Mouse (Mus musculus) neural tube, embryonic 12.5 days (tissue): Measurements from ENCODE around the gene Ppm1l. TPM values are rescaled to one million over a fixed set of nuclear protein-coding genes. Genes with fewer than 3 reads are reported as not detected.
A peak's percentile ranks its signal among the peaks of the same experiment; 100 is the strongest.
"Not testable (repeated sequence)": the region's sequence is repeated elsewhere in the genome, so short reads cannot be mapped to it uniquely, and the experiment has no call there.

ENCODE experiments used
- ATAC-seq: fragments of 200-750 bp; cut with Nextera tagmentation; 2 replicates; pipeline ENCODE4 v1.8.0; 2017; ENCODE audit warnings: low read depth, mild to moderate bottlenecking, moderate TSS enrichment, moderate library complexity; ENCODE audit not compliant: low FRiP score
- H3K27ac ChIP-seq: fragments of 300-500 bp; sonication (generic); 2 replicates; pipeline ENCODE4 v1.5.1; 2016
- H3K27me3 ChIP-seq: fragments of 300-500 bp; sonication (generic); replicated peaks from 2 replicates; pipeline ENCODE4 v1.6.1; 2016; ENCODE audit warnings: mild to moderate bottlenecking
- H3K36me3 ChIP-seq: fragments of 300-500 bp; sonication (generic); 2 replicates; pipeline ENCODE4 v1.6.1; 2016; ENCODE audit warnings: mild to moderate bottlenecking
- H3K4me1 ChIP-seq: fragments of 300-500 bp; sonication (generic); 2 replicates; pipeline ENCODE4 v1.6.1; 2016
- H3K4me2 ChIP-seq: fragments of 300-500 bp; sonication (generic); replicated peaks from 2 replicates; pipeline ENCODE4 v1.6.1; 2016; ENCODE audit warnings: mild to moderate bottlenecking
- H3K4me3 ChIP-seq: fragments of 300-500 bp; sonication (generic); 2 replicates; pipeline ENCODE4 v1.5.1; 2016
- H3K9ac ChIP-seq: fragments of 300-500 bp; sonication (generic); 2 replicates; pipeline ENCODE4 v1.6.1; 2016; ENCODE audit warnings: mild to moderate bottlenecking
- H3K9me3 ChIP-seq: fragments of 300-500 bp; sonication (generic); 2 replicates; pipeline ENCODE4 v1.6.1; 2016; ENCODE audit warnings: mild to moderate bottlenecking
- WGBS: fragments of 180-500 bp; shearing (Covaris S2); methylation state at CpG from one replicate; pipeline ENCODE4 v1.1.7; 2016; 5-methylcytosine and 5-hydroxymethylcytosine counted together
- polyA plus RNA-seq: library from polyadenylated mRNA; unstranded; fragments of >200 nt; fragmentation: Nextera tagmentation; extraction: Ambion mirVana; gene quantifications from 2 replicates; pipeline ENCODE4 v1.2.1, GENCODE M21; 2016

The Ppm1l gene
- polyA plus RNA-seq, 1 experiment from 2014 or later: 26.0 TPM

DNA sequence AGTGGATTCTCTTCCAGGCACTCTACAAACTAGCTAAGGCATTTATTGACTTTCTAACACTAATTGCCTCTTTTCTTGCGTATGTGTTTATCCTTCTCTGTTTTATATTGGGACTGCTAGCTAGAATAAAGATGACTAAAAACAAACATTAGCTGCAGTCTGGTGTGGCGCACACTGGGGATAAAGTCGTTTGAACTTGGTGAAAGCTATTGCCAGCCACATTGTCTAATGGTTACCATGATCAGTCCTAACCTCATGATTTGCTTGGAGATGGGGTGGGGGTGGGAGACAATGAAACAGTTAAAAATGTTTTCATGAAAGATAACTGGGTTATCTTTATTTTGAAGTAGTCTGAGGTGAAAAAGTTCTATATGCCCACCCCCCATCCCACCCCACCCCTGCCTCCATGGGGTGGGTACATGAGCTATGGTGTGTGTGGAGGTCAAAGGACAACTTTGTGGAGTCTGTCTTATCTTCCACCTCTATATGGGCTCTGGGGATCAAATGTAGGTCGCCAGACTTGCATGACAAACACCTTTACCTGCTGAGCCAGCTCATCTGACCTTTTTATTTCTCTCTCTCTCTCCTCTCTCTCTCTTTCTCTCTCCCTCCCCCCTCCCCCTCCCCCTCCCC lies 43.7 kb downstream of the Ppm1l start:
- Histone ChIP-seq H3K9me3 (no peaks in the 10 kb centered on the region), H3K27ac (no peak overlapping the region), H3K4me2 (no peak overlapping the region), H3K27me3 (no peaks in the 10 kb centered on the region), H3K4me1 (peaks cover 14% of the 10 kb centered on the region; the same call in 1 of the 2 replicates), H3K4me3 (no peak overlapping the region), H3K9ac (no peak overlapping the region), H3K36me3 (no peaks in the 10 kb centered on the region)
- 81% methylated on average over 4 of the region's 4 CpGs for WGBS
- no peak for ATAC-seq

GRCm38 (mm10) chr3:69361487-69362349 lies 45.1 kb downstream of the Ppm1l start:
- peaks cover 14% of the 10 kb centered on the region; the same call in 1 of the 2 replicates for H3K4me1 ChIP-seq
- no peak overlapping the region for H3K27ac ChIP-seq
- no peak overlapping the region for H3K4me2 ChIP-seq
- H3K9ac ChIP-seq: no peak overlapping the region
- no peak for ATAC-seq
- no peaks in the 10 kb centered on the region for H3K36me3 ChIP-seq
- 89% methylated on average over 13 of the region's 13 CpGs for WGBS
- no peaks in the 10 kb centered on the region for H3K27me3 ChIP-seq
- no peaks in the 10 kb centered on the region for H3K9me3 ChIP-seq
- H3K4me3 ChIP-seq: no peak overlapping the region

- H3K9ac ChIP-seq: no peak overlapping the region
- H3K4me2 ChIP-seq: no peak overlapping the region
- no peaks in the 10 kb centered on the region for H3K9me3 ChIP-seq
- no peak overlapping the region for H3K4me3 ChIP-seq
- no peaks in the 10 kb centered on the region for H3K27me3 ChIP-seq
- ATAC-seq: no peak
- no peak overlapping the region for H3K27ac ChIP-seq
- H3K36me3 ChIP-seq: no peaks in the 10 kb centered on the region
- WGBS: 75% methylated on average over 5 of the region's 5 CpGs
- peaks cover 14% of the 10 kb centered on the region; the same call in 1 of the 2 replicates for H3K4me1 ChIP-seq
These were observed 45.7 kb downstream of the Ppm1l start for GRCm38 (mm10) chr3:69362350-69362790.

GRCm38 (mm10) chr3:69362906-69363305 lies 46.2 kb downstream of the Ppm1l start:
- H3K27ac ChIP-seq: no peak overlapping the region
- H3K4me2 ChIP-seq: no peak overlapping the region

DNA sequence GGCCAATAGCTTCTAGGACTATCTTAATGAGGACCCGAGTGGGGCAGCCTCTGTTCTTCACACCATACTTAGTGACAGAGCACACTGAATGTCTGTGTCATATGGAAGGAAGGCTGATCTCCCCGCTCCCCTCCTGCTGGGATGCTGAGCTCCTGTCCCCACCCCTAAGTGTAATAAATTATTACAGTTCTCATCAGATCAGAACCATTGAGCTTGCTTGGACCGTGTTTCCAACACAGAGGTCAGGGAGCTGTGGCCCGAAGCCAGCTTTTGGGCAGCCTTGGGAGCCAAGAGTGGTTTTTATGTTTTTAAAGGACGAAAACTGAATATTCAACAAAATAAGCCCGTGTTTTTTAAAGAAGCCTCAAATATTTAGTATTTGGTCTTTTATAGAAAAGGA lies 47.5 kb downstream of the Ppm1l start:
- Histone ChIP-seq H3K4me1 (peaks cover 14% of the 10 kb centered on the region; the same call in 1 of the 2 replicates), H3K9me3 (no peaks in the 10 kb centered on the region), H3K4me3 (no peak overlapping the region), H3K9ac (no peak overlapping the region), H3K27me3 (no peaks in the 10 kb centered on the region), H3K27ac (no peak overlapping the region), H3K36me3 (no peaks in the 10 kb centered on the region), H3K4me2 (no peak overlapping the region)
- 76% methylated on average over 6 of the region's 6 CpGs for WGBS
- ATAC-seq: no peak

More at GRCm38 (mm10) chr3:69362906-69363305, 46.2 kb downstream of the Ppm1l start:
- H3K9ac ChIP-seq: no peak overlapping the region
- H3K27me3 ChIP-seq: no peaks in the 10 kb centered on the region
- no peaks in the 10 kb centered on the region for H3K36me3 ChIP-seq
- no peaks in the 10 kb centered on the region for H3K9me3 ChIP-seq
- ATAC-seq: no peak
- 75% methylated on average over 4 of the region's 4 CpGs for WGBS
- H3K4me3 ChIP-seq: no peak overlapping the region
- H3K4me1 ChIP-seq: peaks cover 14% of the 10 kb centered on the region; the same call in 1 of the 2 replicates

GRCm38 (mm10) chr3:69367916-69368315 lies 51.3 kb downstream of the Ppm1l start:
- WGBS: 91% methylated on average over 9 of the region's 9 CpGs
- no peaks in the 10 kb centered on the region for H3K27me3 ChIP-seq

DNA sequence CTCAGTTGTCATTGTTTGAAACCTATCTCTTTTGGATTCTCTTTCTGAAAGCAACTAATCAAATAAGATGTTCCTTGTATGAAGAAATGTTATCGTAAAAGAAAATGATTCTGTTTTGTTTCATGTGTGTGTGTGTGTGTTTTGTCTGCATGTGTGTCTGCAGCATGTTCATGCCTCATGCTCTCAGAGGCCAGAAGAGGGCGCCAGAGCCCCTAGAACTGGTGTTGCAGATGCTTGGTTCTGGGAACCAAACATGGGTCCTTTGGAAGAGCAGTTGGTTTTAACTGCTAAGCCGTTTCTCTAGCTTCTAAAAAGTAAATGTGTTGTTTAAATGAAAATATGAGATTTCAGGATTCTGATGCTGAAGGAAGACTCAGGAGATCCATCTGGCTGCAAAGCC lies 56.1 kb downstream of the Ppm1l start:
- ATAC-seq: no peak

More at GRCm38 (mm10) chr3:69367916-69368315, 51.3 kb downstream of the Ppm1l start:
- H3K27ac ChIP-seq: no peak overlapping the region
- no peak overlapping the region for H3K4me2 ChIP-seq
- no peaks in the 10 kb centered on the region for H3K36me3 ChIP-seq
- no peak overlapping the region for H3K9ac ChIP-seq
- no peak for ATAC-seq
- no peak overlapping the region for H3K4me3 ChIP-seq
- no peaks in the 10 kb centered on the region for H3K9me3 ChIP-seq
- peaks cover 14% of the 10 kb centered on the region; the same call in 1 of the 2 replicates for H3K4me1 ChIP-seq

GRCm38 (mm10) chr3:69373544-69374306 lies 57.1 kb downstream of the Ppm1l start:
- 0 out of 2 replicates have a peak, but pooled peaks have one; percentile 53 for ATAC-seq
- Histone ChIP-seq H3K36me3 (no peaks in the 10 kb centered on the region), H3K4me3 (no peak overlapping the region), H3K9me3 (no peaks in the 10 kb centered on the region), H3K27me3 (no peaks in the 10 kb centered on the region), H3K4me1 (no peaks in the 10 kb centered on the region), H3K9ac (no peak overlapping the region), H3K27ac (no peak overlapping the region), H3K4me2 (no peak overlapping the region)
- 75% methylated on average over 10 of the region's 10 CpGs for whole genome bisulfite sequencing

More for the DNA sequence above, 56.1 kb downstream of the Ppm1l start:
- H3K4me2 ChIP-seq: no peak overlapping the region
- H3K4me3 ChIP-seq: no peak overlapping the region
- no peak overlapping the region for H3K9ac ChIP-seq
- no peak overlapping the region for H3K27ac ChIP-seq
- H3K36me3 ChIP-seq: no peaks in the 10 kb centered on the region
- no peaks in the 10 kb centered on the region for H3K27me3 ChIP-seq
- no peaks in the 10 kb centered on the region for H3K9me3 ChIP-seq
- 75% methylated on average over 3 of the region's 3 CpGs for WGBS
- H3K4me1 ChIP-seq: no peaks in the 10 kb centered on the region

- Histone ChIP-seq H3K4me2 (no peak overlapping the region), H3K9me3 (no peaks in the 10 kb centered on the region), H3K4me1 (no peaks in the 10 kb centered on the region), H3K36me3 (no peaks in the 10 kb centered on the region), H3K27me3 (no peaks in the 10 kb centered on the region), H3K27ac (no peak overlapping the region), H3K9ac (no peak overlapping the region), H3K4me3 (no peak overlapping the region)
- no peak for ATAC-seq
- 89% methylated on average over 5 of the region's 5 CpGs for WGBS
These were observed 57.9 kb downstream of the Ppm1l start for GRCm38 (mm10) chr3:69374538-69374937.

DNA sequence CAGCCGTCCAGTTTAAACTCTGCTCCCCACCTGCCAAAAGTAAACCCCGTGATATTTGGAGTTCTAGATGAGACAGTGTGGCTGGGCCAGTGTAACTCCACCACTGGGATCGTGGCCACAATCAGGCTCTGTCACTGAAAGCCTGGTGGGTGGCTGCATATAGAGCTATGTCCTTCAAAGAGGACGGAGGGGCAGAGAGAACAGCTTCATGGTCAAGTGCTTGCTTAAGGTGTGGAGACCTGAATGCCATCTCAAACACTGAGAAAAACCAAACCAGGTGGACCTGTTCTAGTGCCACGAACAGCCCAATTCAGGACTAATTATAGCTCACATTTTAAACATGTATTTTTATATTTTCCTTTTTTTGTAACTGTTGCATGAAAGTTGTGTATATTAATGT lies 58.3 kb downstream of the Ppm1l start:
- Histone ChIP-seq H3K4me1 (no peaks in the 10 kb centered on the region), H3K4me2 (no peak overlapping the region), H3K9ac (no peak overlapping the region), H3K27me3 (no peaks in the 10 kb centered on the region), H3K9me3 (no peaks in the 10 kb centered on the region), H3K4me3 (no peak overlapping the region), H3K27ac (no peak overlapping the region), H3K36me3 (no peaks in the 10 kb centered on the region)
- 85% methylated on average over 5 of the region's 5 CpGs for WGBS
- no peak for ATAC-seq

- Histone ChIP-seq H3K27ac (no peak overlapping the region), H3K9ac (no peak overlapping the region), H3K9me3 (no peaks in the 10 kb centered on the region), H3K27me3 (no peaks in the 10 kb centered on the region), H3K4me1 (no peaks in the 10 kb centered on the region), H3K4me3 (no peak overlapping the region), H3K4me2 (no peak overlapping the region), H3K36me3 (no peaks in the 10 kb centered on the region)
- no peak for ATAC-seq
- 87% methylated on average over 4 of the region's 4 CpGs for WGBS
These were observed 64.6 kb downstream of the Ppm1l start for GRCm38 (mm10) chr3:69381213-69381612.

DNA sequence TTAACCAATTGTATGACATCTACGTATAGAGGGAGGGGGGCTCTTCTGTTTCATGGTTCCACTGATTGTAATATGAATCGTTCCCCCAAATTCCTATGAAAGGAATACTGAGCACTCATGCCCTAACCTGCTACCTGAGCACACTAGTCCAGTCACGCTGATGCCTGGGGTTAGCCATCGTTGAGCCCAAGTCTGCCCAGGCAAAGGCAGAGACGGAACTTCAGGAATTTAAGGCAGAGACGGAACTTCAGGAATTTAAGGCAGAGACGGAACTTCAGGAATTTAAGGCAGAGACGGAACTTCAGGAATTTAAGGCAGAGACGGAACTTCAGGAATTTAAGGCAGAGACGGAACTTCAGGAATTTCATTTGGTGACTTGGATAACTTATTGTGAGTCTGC lies 75.2 kb downstream of the Ppm1l start:
- not testable (repeated sequence) for H3K9me3 ChIP-seq, ATAC-seq, H3K9ac ChIP-seq, H3K36me3 ChIP-seq, H3K27ac ChIP-seq, H3K27me3 ChIP-seq, H3K4me2 ChIP-seq, H3K4me1 ChIP-seq, H3K4me3 ChIP-seq
- 92% methylated on average over 10 of the region's 10 CpGs for WGBS
